Mouse (Mus musculus) monocyte, adult 5-6 weeks (primary cell): ENCODE data around the gene Ptpra. TPM values are rescaled to one million over a fixed set of nuclear protein-coding genes. Genes with fewer than 3 reads are reported as not detected.

Experiments used
- ATAC-seq: fragments of 153-309, 156-312 bp; replicated peaks from 2 replicates; pipeline ENCODE4 v1.8.0; 2017; ENCODE audit warnings: mild to moderate bottlenecking; ENCODE audit not compliant: low TSS enrichment, insufficient number of reproducible peaks, severe bottlenecking, poor library complexity, low FRiP score
- total RNA-seq: library from RNA; stranded (forward); fragments of 200-1000, 200-491, 200-594 nt; gene quantifications from 3 replicates; pipeline ENCODE4 v1.2.3, GENCODE M21; 2017

Ptpra gene
- total RNA-seq, 1 experiment from 2014 or later = 103 TPM

GRCm38 (mm10) chr2:130438861-130439260 lies 11.2 kb upstream of the Ptpra start:
- ATAC-seq = no peak

- ATAC-seq = no peak
Observed at GRCm38 (mm10) chr2:130439840-130440480, 10.1 kb upstream of the Ptpra start.

- ATAC-seq = no peak
Observed at GRCm38 (mm10) chr2:130442162-130442561, 7.9 kb upstream of the Ptpra start.

GRCm38 (mm10) chr2:130448449-130448848 lies 1.6 kb upstream of the Ptpra start:
- no peak for ATAC-seq

DNA sequence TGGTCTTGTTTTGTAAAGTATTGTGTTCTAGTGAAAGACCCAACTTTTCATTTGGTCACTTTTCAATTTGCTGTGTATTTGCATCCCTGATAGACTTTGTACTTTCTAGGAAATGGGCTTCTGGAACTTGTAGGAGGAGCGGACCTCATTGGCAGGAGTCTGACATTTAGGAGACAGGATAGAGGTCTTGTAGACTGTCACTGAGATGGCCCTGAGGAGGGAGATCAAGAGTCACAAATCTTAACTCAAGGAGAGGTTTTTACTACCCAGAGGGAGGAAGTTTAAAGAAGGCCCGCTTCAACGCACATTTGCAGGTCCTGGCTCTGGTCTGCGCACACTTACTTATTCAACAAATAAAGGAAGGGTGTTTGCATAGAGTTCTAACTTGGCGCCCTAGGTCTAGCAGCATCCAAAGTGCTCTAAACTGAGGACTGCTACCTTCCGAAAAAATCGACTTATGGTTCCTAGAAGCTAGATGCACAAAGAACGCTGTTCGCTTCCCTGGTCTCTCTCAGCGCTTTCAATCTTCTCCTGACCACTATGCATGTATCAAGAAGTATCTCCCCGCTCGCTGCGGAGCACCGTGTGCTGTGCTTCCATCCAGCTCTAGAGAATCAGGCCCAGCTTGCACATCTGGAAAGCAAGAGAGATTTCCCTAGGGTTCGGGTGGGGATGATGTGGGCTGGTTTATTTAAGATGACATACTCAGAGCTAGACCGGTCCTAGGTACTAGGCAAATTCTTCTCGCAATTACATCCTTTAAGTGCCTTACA lies 871 bp upstream of the Ptpra start:
- no peak for ATAC-seq

GRCm38 (mm10) chr2:130450434-130450796 lies 337 bp downstream of the Ptpra start:
- ATAC-seq = peak; percentile 41; the same call in 1 of the 2 replicates

DNA sequence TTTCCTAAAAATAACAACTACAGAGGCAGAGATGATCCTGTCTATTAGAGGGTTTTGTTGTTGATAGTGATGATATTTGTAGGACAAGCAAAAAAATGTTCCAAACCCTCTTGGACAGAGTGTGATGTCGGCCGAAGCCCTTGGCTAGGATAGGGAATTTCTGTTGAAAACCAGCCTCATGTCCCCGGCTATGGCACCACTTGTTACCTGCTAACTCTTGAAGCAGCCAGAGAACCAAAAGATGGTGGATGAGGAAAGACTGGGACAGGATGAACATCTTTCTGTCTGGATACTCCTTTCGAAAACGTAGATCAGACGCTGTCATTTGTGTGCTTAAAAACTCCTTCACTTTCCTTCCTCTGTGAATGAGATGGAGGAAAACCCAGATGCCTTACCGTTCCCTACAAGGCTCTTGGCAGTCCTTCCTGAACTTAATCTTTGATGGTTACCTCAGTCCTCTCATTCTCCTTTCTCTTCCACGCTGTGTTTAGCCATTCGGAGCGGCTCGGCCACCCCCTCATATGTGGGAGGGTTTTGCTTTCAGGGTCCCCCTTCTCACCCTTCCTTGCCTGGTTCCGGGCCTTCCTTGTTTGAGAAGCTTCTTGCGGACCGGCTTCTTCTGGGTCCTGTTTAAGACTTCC lies 1.1 kb downstream of the Ptpra start:
- ATAC-seq = no peak

- no peak for ATAC-seq
Observed at GRCm38 (mm10) chr2:130451727-130452090, 1.6 kb downstream of the Ptpra start.

GRCm38 (mm10) chr2:130452266-130452665 lies 2.2 kb downstream of the Ptpra start:
- no peak for ATAC-seq

- ATAC-seq = no peak
Observed at GRCm38 (mm10) chr2:130453421-130453820, 3.3 kb downstream of the Ptpra start.

DNA sequence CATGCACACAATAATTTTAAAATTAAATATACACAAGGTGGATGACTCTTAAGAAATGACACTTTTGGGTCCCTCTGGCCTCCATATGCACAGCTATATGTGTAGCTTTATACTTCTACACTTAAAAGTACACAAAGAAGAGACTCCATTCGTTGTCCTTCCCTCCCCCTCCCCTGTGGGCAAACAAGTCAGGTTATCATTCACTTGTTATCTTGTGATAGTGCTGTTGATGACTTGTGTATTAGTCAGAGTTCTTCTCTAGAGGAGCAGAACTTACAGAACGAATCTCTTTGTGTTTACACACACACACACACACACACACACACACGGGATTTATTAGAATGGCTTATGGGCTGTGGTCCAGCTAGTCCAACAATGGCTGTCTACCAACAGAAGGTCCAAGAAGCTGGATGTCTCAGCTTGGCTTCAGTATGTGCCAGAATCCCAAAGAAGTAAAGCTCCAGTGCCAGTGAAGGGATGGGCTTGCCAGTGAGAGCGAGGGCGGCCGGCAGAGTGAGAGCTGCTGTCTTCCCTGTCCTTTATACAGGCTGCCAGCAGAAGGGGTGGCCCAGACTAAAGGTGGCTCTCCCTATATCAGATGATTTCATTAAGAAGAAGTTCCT lies 4.8 kb downstream of the Ptpra start:
- no peak for ATAC-seq

- no peak for ATAC-seq
Observed at GRCm38 (mm10) chr2:130457871-130458270, 7.8 kb downstream of the Ptpra start.

- no peak for ATAC-seq
Observed at GRCm38 (mm10) chr2:130459576-130459975, 9.5 kb downstream of the Ptpra start.

DNA sequence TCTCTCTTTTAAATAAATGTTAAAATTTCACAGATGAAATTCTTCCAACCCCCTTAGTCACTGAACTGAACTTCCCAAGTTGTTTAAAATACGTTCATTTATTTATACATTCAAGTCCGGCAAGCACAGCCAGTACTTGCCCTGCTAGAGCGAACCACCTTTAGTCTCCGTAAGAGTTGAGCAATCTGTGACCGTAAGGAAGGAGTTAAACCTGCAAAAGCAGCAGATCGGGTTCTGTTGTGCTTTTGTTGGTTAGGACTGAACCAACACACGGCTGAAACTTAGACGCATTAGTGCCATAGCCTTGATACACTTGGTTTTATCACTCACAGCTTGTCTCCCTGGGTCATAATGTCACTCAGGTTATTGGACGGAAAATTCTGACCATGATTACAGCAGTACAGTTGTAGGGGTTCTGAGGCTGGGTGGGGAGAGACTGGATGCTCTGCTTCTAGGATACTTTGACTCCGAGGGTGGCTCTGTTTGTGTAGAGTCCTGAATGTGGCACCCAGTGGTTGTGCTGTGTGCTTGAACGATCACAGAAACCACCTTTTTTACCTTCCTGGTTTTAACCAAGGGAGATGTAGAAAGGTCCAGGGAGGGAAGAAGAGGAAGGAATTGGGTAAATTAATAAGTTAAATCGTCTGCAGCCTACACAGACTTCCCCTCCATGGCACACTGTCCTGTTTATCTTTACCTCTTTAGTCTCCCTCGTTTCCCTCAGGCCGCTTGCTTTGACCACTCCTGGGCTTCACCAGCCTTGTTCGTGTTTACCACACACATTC lies 11.4 kb downstream of the Ptpra start:
- ATAC-seq = no peak

DNA sequence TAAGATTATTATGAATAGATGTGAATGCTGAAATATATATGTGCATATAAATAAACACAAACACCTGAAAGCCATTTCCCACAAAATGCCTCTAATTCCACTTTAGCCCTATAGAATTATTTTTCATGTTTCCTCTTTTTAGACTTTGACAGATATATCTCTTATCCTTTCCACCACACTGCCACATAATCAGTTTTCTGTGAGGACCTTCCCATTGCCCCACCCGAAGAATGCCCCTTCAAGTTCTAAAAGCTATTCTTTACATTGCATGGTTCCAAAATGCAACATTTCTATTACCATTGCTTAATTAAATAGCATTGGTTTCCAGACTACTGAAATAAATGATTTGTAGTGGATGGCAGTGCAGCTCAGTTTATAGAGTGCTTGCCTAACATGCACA lies 16.4 kb downstream of the Ptpra start:
- no peak for ATAC-seq

DNA sequence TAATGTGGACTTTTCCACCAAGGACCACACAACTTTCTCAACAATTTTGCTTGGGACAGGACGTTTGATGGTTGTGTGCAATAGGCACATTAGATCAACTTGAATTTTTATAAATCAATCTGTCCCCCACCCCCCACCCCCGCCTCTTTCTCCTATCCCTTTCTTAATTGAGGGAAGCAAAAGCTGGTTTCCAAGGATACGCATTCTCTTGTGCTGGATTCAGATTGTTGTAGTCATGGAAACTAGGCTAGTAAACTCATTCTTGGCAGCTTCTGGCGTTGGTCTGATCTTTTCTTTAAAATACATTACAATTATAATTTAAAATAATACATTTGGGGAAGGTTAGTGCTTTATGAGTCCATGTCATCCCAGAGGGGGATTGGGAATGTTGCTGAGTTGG lies 19.3 kb downstream of the Ptpra start:
- no peak for ATAC-seq

DNA sequence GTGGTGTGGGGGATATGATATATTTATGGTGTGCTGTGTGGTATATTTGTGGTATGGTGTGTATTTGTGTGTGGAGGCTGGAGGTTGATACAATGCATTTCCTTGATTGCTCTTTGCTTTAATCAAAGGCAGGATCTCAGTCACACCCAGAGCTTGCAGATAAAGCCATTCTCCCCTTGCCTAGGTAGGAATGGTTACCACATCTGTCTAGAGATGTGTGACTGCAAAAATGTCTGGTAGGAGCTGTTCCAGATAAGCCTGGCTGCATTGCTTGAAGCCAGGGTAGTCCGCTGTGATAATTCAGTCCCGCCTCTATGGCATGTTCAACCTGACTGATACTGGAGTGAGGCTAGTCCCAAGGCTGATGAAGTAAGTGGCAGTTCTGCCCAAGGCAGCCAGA lies 19.9 kb downstream of the Ptpra start:
- no peak for ATAC-seq

DNA sequence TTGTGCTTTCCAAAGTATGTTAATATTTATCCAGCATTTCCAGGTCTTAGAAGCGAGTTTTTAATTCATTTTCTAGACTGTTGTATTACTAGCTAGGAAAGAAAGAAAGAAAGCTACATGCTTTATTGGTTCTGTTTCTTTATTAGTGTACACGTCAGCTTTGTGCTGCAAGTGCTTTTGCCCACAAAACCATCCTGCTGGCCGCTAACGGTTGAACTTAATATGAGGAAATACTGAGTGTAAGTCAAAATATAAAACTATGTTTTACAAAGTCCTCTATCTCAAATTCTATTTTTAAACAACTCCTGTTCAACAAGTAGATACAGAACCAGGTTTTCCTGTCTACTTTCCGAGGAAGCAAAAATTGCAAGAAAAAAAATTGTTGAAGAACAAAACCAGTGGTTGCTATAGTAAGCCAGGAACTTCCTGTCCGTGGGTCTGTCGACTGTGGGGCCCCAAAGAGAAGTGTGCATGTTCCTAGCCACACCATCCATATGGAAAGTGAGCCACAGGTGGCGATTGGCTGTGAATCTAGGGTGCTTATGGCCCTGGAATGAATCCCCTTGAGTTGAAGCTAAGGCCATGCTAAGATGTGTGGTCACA lies 22.9 kb downstream of the Ptpra start:
- ATAC-seq = 0 out of 2 replicates have a peak, but pooled peaks have one; percentile 35
